Mouse (Mus musculus) kidney, postnatal 0 days (tissue): ENCODE data around the gene Dnajc17. TPM values are rescaled to one million over a fixed set of nuclear protein-coding genes. Genes with fewer than 3 reads are reported as not detected.

Experiments
- ATAC-seq: fragments of 200-750 bp; cut with Nextera tagmentation; replicated peaks from 2 replicates; pipeline ENCODE4 v1.8.0; 2017; ENCODE audit warnings: low read depth, moderate number of reproducible peaks, moderate TSS enrichment, moderate library complexity; ENCODE audit not compliant: low FRiP score
- DNase-seq: peaks from one replicate; pipeline ENCODE4 v3.0.0-alpha.2; 2016; ENCODE audit warnings: low spot score
- H3K27ac ChIP-seq: fragments of 300-500 bp; sonication (generic); 2 replicates; pipeline ENCODE4 v1.5.1; 2014; ENCODE audit warnings: mild to moderate bottlenecking
- H3K27me3 ChIP-seq: fragments of 300-500 bp; sonication (generic); 2 replicates; pipeline ENCODE4 v1.6.1; 2014; ENCODE audit warnings: low read length, mixed read lengths; ENCODE audit not compliant: insufficient read depth
- H3K36me3 ChIP-seq: fragments of 300-500 bp; sonication (generic); 2 replicates; pipeline ENCODE4 v1.6.1; 2014; ENCODE audit warnings: low read length, mixed read lengths; ENCODE audit not compliant: insufficient read depth
- H3K4me1 ChIP-seq: fragments of 300-500 bp; sonication (generic); replicated peaks from 2 replicates; pipeline ENCODE4 v1.6.1; 2014; ENCODE audit warnings: antibody characterized with exemption, low read length, mixed read lengths; ENCODE audit not compliant: insufficient read depth
- H3K4me2 ChIP-seq: fragments of 300-500 bp; sonication (generic); 2 replicates; pipeline ENCODE4 v1.6.1; 2014; ENCODE audit warnings: mild to moderate bottlenecking, low read length, moderate library complexity, mixed read lengths
- H3K4me3 ChIP-seq: fragments of 300-500 bp; sonication (generic); replicated peaks from 2 replicates; pipeline ENCODE4 v1.5.1; 2014; ENCODE audit warnings: low read depth, low read length
- H3K9ac ChIP-seq: fragments of 300-500 bp; sonication (generic); 2 replicates; pipeline ENCODE4 v1.6.1; 2014; ENCODE audit warnings: low read depth, low read length
- H3K9me3 ChIP-seq: fragments of 300-500 bp; sonication (generic); replicated peaks from 2 replicates; pipeline ENCODE4 v1.6.1; 2016; ENCODE audit warnings: low read length, inconsistent platforms, mixed read lengths
- CTCF ChIP-seq: IDR thresholded peaks from 2 replicates; pipeline ENCODE4 v1.5.1; 2016; ENCODE audit warnings: antibody characterized with exemption, low read depth, mild to moderate bottlenecking, moderate library complexity
- WGBS: fragments of 180-500 bp; shearing (Covaris S2); extraction: QIAGEN DNeasy Blood & Tissue Kit; methylation state at CpG from one replicate; pipeline ENCODE4 v1.1.7; 2014; 5-methylcytosine and 5-hydroxymethylcytosine counted together
- polyA plus RNA-seq: library from polyadenylated mRNA; unstranded; fragments of >200 nt; fragmentation: Nextera tagmentation; extraction: Ambion mirVana; gene quantifications from 2 replicates; pipeline ENCODE4 v1.2.1, GENCODE M21; 2015

Dnajc17 gene
- polyA plus RNA-seq, 1 experiment from 2014 or later = 15.1 TPM

GRCm38 (mm10) chr2:119190969-119191368 lies 17.6 kb downstream of the Dnajc17 start:
- Histone ChIP-seq H3K4me3 (no peak overlapping the region), H3K27ac (no peak overlapping the region), H3K27me3 (no peaks in the 10 kb centered on the region), H3K4me2 (no peak overlapping the region), H3K4me1 (no peaks in the 10 kb centered on the region), H3K9ac (no peak overlapping the region), H3K9me3 (no peaks in the 10 kb centered on the region), H3K36me3 (no peaks in the 10 kb centered on the region)
- TF ChIP-seq CTCF = no peak
- ATAC-seq = no peak
- WGBS = 78% methylated on average over 5 of the region's 5 CpGs
- DNase-seq = no peak

GRCm38 (mm10) chr2:119189029-119189710 lies 19.4 kb downstream of the Dnajc17 start:
- ATAC-seq (peak; percentile 73), DNase-seq (peak; percentile 82)
- Histone ChIP-seq H3K27me3 (no peaks in the 10 kb centered on the region), H3K4me3 (peak overlapping the region; percentile 15), H3K36me3 (peaks cover 5% of the 10 kb centered on the region), H3K4me1 (no peaks in the 10 kb centered on the region), H3K4me2 (peak overlapping the region; percentile 58), H3K27ac (no peak overlapping the region), H3K9ac (no peak overlapping the region), H3K9me3 (no peaks in the 10 kb centered on the region)
- peak; percentile 80 for TF ChIP-seq CTCF
- 7% methylated on average over 15 of the region's 15 CpGs for WGBS

DNA sequence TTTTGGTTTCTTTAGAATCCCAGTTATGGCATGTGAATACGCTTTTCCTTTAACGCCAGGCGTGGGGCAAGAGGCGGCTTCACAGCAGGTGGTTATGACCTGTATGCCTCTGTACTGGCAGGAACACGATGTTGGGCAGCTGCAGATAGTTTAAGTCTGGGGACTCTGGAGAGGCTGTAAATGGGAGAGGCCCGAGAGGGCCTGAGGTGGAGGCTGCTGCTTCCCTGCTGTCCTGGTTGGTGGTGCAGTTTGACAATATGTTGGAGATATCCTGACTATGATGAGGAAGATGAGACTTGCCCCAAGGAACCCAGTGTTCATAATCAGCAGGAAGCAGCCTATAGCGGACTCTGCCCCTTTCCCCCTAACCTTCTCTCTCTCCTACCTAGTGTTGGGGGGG lies 25.7 kb downstream of the Dnajc17 start:
- Histone ChIP-seq H3K9me3 (no peaks in the 10 kb centered on the region), H3K36me3 (peaks cover 22% of the 10 kb centered on the region), H3K27me3 (no peaks in the 10 kb centered on the region), H3K27ac (no peak overlapping the region), H3K4me3 (no peak overlapping the region), H3K9ac (no peak overlapping the region), H3K4me1 (no peaks in the 10 kb centered on the region), H3K4me2 (no peak overlapping the region)
- WGBS = 88% methylated on average over 7 of the region's 7 CpGs
- ATAC-seq (no peak), DNase-seq (no peak)
- no peak for TF ChIP-seq CTCF

GRCm38 (mm10) chr2:119177384-119177939 lies 31.1 kb downstream of the Dnajc17 start:
- Histone ChIP-seq H3K4me2 (no peak overlapping the region), H3K27me3 (no peaks in the 10 kb centered on the region), H3K9ac (no peak overlapping the region), H3K4me3 (no peak overlapping the region), H3K36me3 (peaks cover 8% of the 10 kb centered on the region; the same call in 1 of the 2 replicates), H3K27ac (no peak overlapping the region), H3K9me3 (no peaks in the 10 kb centered on the region), H3K4me1 (peaks cover 15% of the 10 kb centered on the region)
- no peak for DNase-seq
- no peak for ATAC-seq
- no peak for TF ChIP-seq CTCF
- WGBS = 92% methylated on average over 5 of the region's 5 CpGs

DNA sequence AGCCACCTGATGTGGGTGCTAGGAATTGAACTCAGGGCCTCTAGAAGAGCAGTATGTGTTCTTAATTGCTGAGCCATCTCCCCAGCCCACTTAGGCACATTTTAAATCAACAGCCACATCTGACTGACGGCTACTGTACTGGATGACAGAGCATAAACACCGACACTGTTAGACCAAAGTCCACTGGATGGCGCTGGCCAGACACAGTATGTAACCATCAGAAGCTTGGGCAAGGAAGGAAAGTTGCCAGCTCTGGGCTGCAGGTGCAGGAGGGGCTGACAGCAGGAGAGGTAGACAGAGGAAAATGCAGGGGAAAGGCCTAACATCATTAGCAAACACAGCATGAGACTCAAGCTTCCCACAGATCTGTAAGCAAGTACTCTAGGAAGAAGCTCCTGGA lies 31.8 kb downstream of the Dnajc17 start:
- no peaks in the 10 kb centered on the region for H3K27me3 ChIP-seq
- no peak overlapping the region for H3K27ac ChIP-seq
- H3K36me3 ChIP-seq = peaks cover 8% of the 10 kb centered on the region; the same call in 1 of the 2 replicates
- H3K9me3 ChIP-seq = no peaks in the 10 kb centered on the region
- H3K4me2 ChIP-seq = no peak overlapping the region
- 0 out of 2 replicates have a peak, but pooled peaks have one; percentile 25 for TF ChIP-seq CTCF
- DNase-seq (no peak), ATAC-seq (no peak)
- no peak overlapping the region for H3K4me3 ChIP-seq
- no peak overlapping the region for H3K9ac ChIP-seq
- 48% methylated on average over 3 of the region's 3 CpGs for WGBS
- peaks cover 16% of the 10 kb centered on the region for H3K4me1 ChIP-seq

GRCm38 (mm10) chr2:119175614-119176013 lies 33.0 kb downstream of the Dnajc17 start:
- ATAC-seq (no peak), DNase-seq (peak; percentile 39)
- Histone ChIP-seq H3K4me1 (peaks cover 16% of the 10 kb centered on the region), H3K27me3 (no peaks in the 10 kb centered on the region), H3K4me2 (no peak overlapping the region), H3K9ac (no peak overlapping the region), H3K27ac (no peak overlapping the region), H3K36me3 (peaks cover 8% of the 10 kb centered on the region; the same call in 1 of the 2 replicates), H3K9me3 (no peaks in the 10 kb centered on the region), H3K4me3 (no peak overlapping the region)
- 48% methylated on average over 6 of the region's 6 CpGs for WGBS
- TF ChIP-seq CTCF = no peak
